Mouse (Mus musculus): ENCODE measurements at regions not wholly inside any gene's neighbourhood (a gene's known extent, or its start where the extent isn't known, plus 50 kb on each side); places are given as distances from the start of the nearest gene placed in this dataset.

DNA sequence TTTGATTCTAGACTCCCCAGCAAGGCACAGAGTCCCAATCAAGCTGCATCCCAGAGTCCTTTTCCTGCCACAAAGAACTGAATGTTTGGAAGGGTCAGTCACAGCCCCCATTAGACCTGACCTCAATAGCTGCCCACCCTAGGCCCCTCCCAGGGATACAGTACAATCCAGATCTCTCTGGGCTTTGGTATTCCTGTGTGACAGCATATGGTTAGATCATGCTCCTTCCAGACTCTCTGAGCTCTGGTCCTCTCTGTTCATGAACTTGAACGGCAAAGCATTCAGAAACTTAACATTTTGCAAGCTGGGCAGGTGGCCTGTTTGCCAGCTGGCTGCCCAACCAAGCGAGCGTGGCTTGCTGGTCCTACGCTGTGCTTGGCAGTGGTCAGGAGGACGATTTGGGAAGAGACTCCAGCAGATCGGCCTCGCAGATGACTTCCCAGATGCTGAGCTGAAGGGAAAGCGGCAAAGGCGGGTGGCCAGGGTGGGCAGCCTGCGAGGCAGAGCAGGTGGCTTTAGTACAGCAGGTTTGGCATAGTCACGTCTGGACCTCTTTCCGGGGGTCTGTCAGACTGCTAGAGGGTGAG is 58.0 kb upstream of the Aldh1b1 start:
- no peak for TF ChIP-seq POLR2A (IDR thresholded peaks at IDR 0.05; ENCODE audit: borderline replicate concordance, extremely low read depth, insufficient read depth, insufficient read length, poor library complexity, severe bottlenecking)
- no peak for TF ChIP-seq CTCF (IDR thresholded peaks at IDR 0.05; ENCODE audit: borderline replicate concordance, extremely low read depth, insufficient read depth, insufficient read length)

Measured in brain, embryonic 14.5 days (tissue).